In genomic region chr15:81030891-81031425, GRCm38 (mm10) we compare ENCODE assay signal across 17 mouse cellular contexts. TPM values are rescaled to one million over a fixed set of nuclear protein-coding genes. Genes with fewer than 3 reads are reported as not detected.
DNase-seq lines count a peak whose midpoint lies in the region; TF ChIP-seq lines count a peak whose summit lies in the region.
"Had no signal": no experiment of that assay in that cellular context is flagged by ENCODE, and none has a peak within 500 bp of the region (broad histone marks: within the 10 kb centered on the region; RNA-seq: fewer than 3 reads in every experiment).

No protein-coding gene starts in this region.

- DNase-seq in heart, adult 2 months: no peak
- DNase-seq in heart, adult 9 months (ENCODE audit: low spot score in 2 of 2): no peak
- peak; percentile 13 for DNase-seq in lung, postnatal 36 days
- no peak for DNase-seq in lung, postnatal 25 days (ENCODE audit: low spot score)
- DNase-seq in kidney, adult 8-10 months: peak; percentile 35 to 39
- peak; percentile 36 to 62 for DNase-seq in kidney, postnatal 4 days
- no peak for DNase-seq in adrenal gland, adult 18-20 months (ENCODE audit: low spot score in 2 of 2)
- no peak for DNase-seq in adrenal gland, postnatal 10 days
- DNase-seq: cerebellum, postnatal 36 days; layer of hippocampus, postnatal 36 days; right cerebral cortex, adult 18-20 months had no signal

- TF ChIP-seq POLR2A in heart, adult 2 months (IDR thresholded peaks at IDR 0.05; ENCODE audit: insufficient read depth, low read depth, low read length): no peak

- peaks cover 32% of the 10 kb centered on the region for H3K4me1 ChIP-seq in heart, adult 2 months (ENCODE audit: control insufficient read depth, insufficient read depth, low read length)

- intact Hi-C loops in heart, adult 2 months (cut with DNase I): no loop called here

- TF ChIP-seq CTCF in heart, adult 2 months (IDR thresholded peaks at IDR 0.05): no peak

- H3K9ac ChIP-seq in heart, adult 2 months (ENCODE audit: low read depth, low read length): no peak overlapping the region
- H3K9ac ChIP-seq: forebrain, embryonic 12.5 days; heart, embryonic 12.5 days; liver, embryonic 15.5 days; midbrain, embryonic 15.5 days had no signal

- no peak for TF ChIP-seq EP300 in heart, adult 2 months (IDR thresholded peaks at IDR 0.05; ENCODE audit: insufficient read depth, low read depth, low read length)

- peak overlapping the region; percentile 32 for H3K27ac ChIP-seq in heart, adult 2 months
- H3K27ac ChIP-seq: forebrain, embryonic 12.5 days; layer of hippocampus, adult 2 months; liver, embryonic 15.5 days; midbrain, embryonic 15.5 days had no signal

- no peaks in the 10 kb centered on the region for H3K27me3 ChIP-seq in heart, adult 2 months (ENCODE audit: control insufficient read depth, insufficient read depth, low read length)
- H3K27me3 ChIP-seq: CH12.LX; forebrain, embryonic 12.5 days; heart, embryonic 12.5 days; liver, embryonic 15.5 days; midbrain, embryonic 15.5 days had no signal

- H3K36me3 ChIP-seq in heart, adult 2 months (ENCODE audit: control insufficient read depth, insufficient read depth, low read length): no peaks in the 10 kb centered on the region
- H3K36me3 ChIP-seq: forebrain, embryonic 12.5 days; heart, embryonic 12.5 days; liver, embryonic 15.5 days; midbrain, embryonic 15.5 days had no signal

- no peak overlapping the region for H3K4me3 ChIP-seq in heart, adult 2 months
- H3K4me3 ChIP-seq: forebrain, embryonic 12.5 days; heart, embryonic 12.5 days; layer of hippocampus, adult 2 months; liver, embryonic 15.5 days; midbrain, embryonic 15.5 days had no signal

- H3K79me2 ChIP-seq in heart, adult 2 months (replicated peaks; ENCODE audit: control insufficient read depth, insufficient read depth, low read length): no peaks in the 10 kb centered on the region

- WGBS in heart, adult 2 months: 77% methylated on average over 10 of the region's 10 CpGs

RNA-seq across cellular contexts. Expression of gene Sgsm3, which starts 53.4 kb away (rescaled TPM):
- 10 to 100 TPM; 14.0 to 16.2 TPM for total RNA-seq in heart, adult 2 months (2021)
- polyA plus RNA-seq in heart, adult 2 months (2012; rRNA removed): 14.2 and 16.0 TPM in 2 replicates
- 10 to 100 TPM; 15.6 to 26.6 TPM for total RNA-seq in adrenal gland, adult 18-20 months (2021)
- total RNA-seq in adrenal gland, postnatal 10 days (2021): 10 to 100 TPM; 15.2 to 20.7 TPM

Comparison
In these comparisons a context has a peak if more than half of its experiments do, and no peak if none do; other contexts are left out.
1. DNase-seq: peak in lung, postnatal 36 days (single experiment), kidney, adult 8-10 months (2 of 2) and kidney, postnatal 4 days (2 of 2); none in heart, adult 2 months (0 of 2), heart, adult 9 months (0 of 2), lung, postnatal 25 days (single experiment), adrenal gland, adult 18-20 months (0 of 2) and adrenal gland, postnatal 10 days (single experiment).